Mouse (Mus musculus) heart, postnatal 14 days (tissue): ENCODE measurements around the gene Fam47e. TPM values are rescaled to one million over a fixed set of nuclear protein-coding genes. Genes with fewer than 3 reads are reported as not detected.
A peak's percentile ranks its signal among the peaks of the same experiment; 100 is the strongest.
"Not testable (repeated sequence)": the region's sequence is repeated elsewhere in the genome, so short reads cannot be mapped to it uniquely, and the experiment has no call there.

Experiments used
- DNase-seq, 2 experiments: peaks; one replicate each; pipeline ENCODE4 v3.0.0; 2021 to 2022
- intact Hi-C: fragments of 180-260 bp; cut with DNase I; formaldehyde crosslinking; loops from one replicate; pipeline ENCODE4 v1.15.1; 2025
- long read RNA-seq, 2 experiments: library from polyadenylated mRNA; stranded (forward); transcript quantifications; one replicate each; pipeline ENCODE4 v2.0.0; 2021
- total RNA-seq, 2 experiments: library from RNA; stranded (reverse); gene quantifications; 2 replicates each; pipeline ENCODE4 v1.2.3; 2021

The Fam47e gene
- total RNA-seq, result not detected
- long read RNA-seq, experiment 1, result 0 reads
- long read RNA-seq, experiment 2, result 0 reads

GRCm38 (mm10) chr5:92554891-92555511 is at the start of gene Fam47e:
Gene Fam47e, plus strand, starts transcription at chr5:92555069.
- DNase-seq, result no peak
- intact Hi-C loops, result loop anchor here (5.0 kb wide), 1 partner anchor 93 kb away; no protein-coding TSS in a partner anchor

GRCm38 (mm10) chr5:92505402-92505865 is 49.4 kb upstream of the Fam47e start:
- intact Hi-C loops, result loop anchor here (2.0 to 5.0 kb wide), 5 partner anchors 45 to 222 kb away; partner anchors contain the start of genes Nup54 and Sdad1
- DNase-seq, result peak; percentile 98 to 99

GRCm38 (mm10) chr5:92506301-92506729 is 48.6 kb upstream of the Fam47e start:
- intact Hi-C loops, result loop anchor here (5.0 kb wide), 3 partner anchors 151 to 221 kb away; partner anchors contain the start of gene Sdad1
- peak; percentile 23 to 45 for DNase-seq

- no peak for DNase-seq
- intact Hi-C loops, result loop anchor here (5.0 kb wide), 3 partner anchors 151 to 221 kb away; partner anchors contain the start of gene Sdad1
Measured at GRCm38 (mm10) chr5:92506733-92507132, 48.1 kb upstream of the Fam47e start, which contains the start of gene Scarb2. Gene Scarb2, minus strand, starts transcription at chr5:92506833.

- DNase-seq, result no peak
- intact Hi-C loops, result loop anchor here (2.0 to 5.0 kb wide), 4 partner anchors 16 to 218 kb away; partner anchors contain the start of gene Sdad1
Measured at GRCm38 (mm10) chr5:92508853-92509252, 46.0 kb upstream of the Fam47e start.

GRCm38 (mm10) chr5:92511256-92511655 is 43.6 kb upstream of the Fam47e start:
- DNase-seq, result no peak
- intact Hi-C loops, result no loop called here

- no peak for DNase-seq
- intact Hi-C loops, result no loop called here
Measured at GRCm38 (mm10) chr5:92512066-92512465, 42.8 kb upstream of the Fam47e start.

GRCm38 (mm10) chr5:92521131-92521530 is 33.7 kb upstream of the Fam47e start:
- DNase-seq, result not testable (repeated sequence)
- intact Hi-C loops, result loop anchor here (10.0 kb wide), 1 partner anchor 124 kb away; no protein-coding TSS in a partner anchor

GRCm38 (mm10) chr5:92524821-92525258 is 30.0 kb upstream of the Fam47e start:
- no peak for DNase-seq
- intact Hi-C loops, result loop anchor here (2.0 to 10.0 kb wide), 2 partner anchors 16 to 120 kb away; no protein-coding TSS in a partner anchor

GRCm38 (mm10) chr5:92539698-92540097 is 15.2 kb upstream of the Fam47e start:
- intact Hi-C loops, result no loop called here
- no peak for DNase-seq

GRCm38 (mm10) chr5:92552611-92553010 is 2.3 kb upstream of the Fam47e start:
- intact Hi-C loops, result loop anchor here (5.0 kb wide), 1 partner anchor 90 kb away; no protein-coding TSS in a partner anchor
- DNase-seq, result no peak

- no peak for DNase-seq
- intact Hi-C loops, result loop anchor here (5.0 kb wide), 1 partner anchor 92 kb away; no protein-coding TSS in a partner anchor
Measured at GRCm38 (mm10) chr5:92553939-92554338, 930 bp upstream of the Fam47e start.

GRCm38 (mm10) chr5:92554443-92554842 is 426 bp upstream of the Fam47e start:
- no peak for DNase-seq
- intact Hi-C loops, result loop anchor here (5.0 kb wide), 1 partner anchor 92 kb away; no protein-coding TSS in a partner anchor

- intact Hi-C loops, result no loop called here
- DNase-seq, result no peak
Measured at GRCm38 (mm10) chr5:92555905-92556304, 1.0 kb downstream of the Fam47e start.

- no peak for DNase-seq
Measured at GRCm38 (mm10) chr5:92557508-92557907, 2.6 kb downstream of the Fam47e start.

GRCm38 (mm10) chr5:92560201-92560600 is 5.3 kb downstream of the Fam47e start:
- intact Hi-C loops, result no loop called here
- DNase-seq, result no peak

More at GRCm38 (mm10) chr5:92557508-92557907, 2.6 kb downstream of the Fam47e start:
- intact Hi-C loops, result no loop called here

GRCm38 (mm10) chr5:92562002-92562401 is 7.1 kb downstream of the Fam47e start:
- intact Hi-C loops, result no loop called here
- DNase-seq, result no peak

- DNase-seq, result no peak
- intact Hi-C loops, result no loop called here
Measured at GRCm38 (mm10) chr5:92571232-92571631, 16.4 kb downstream of the Fam47e start.

GRCm38 (mm10) chr5:92579559-92579958 is 24.7 kb downstream of the Fam47e start:
- no peak for DNase-seq
- intact Hi-C loops, result no loop called here

GRCm38 (mm10) chr5:92585932-92586331 is 31.1 kb downstream of the Fam47e start:
- DNase-seq, result no peak
- intact Hi-C loops, result no loop called here

GRCm38 (mm10) chr5:92595026-92595425 is 40.2 kb downstream of the Fam47e start:
- intact Hi-C loops, result no loop called here
- DNase-seq, result no peak
